Comparison of ENCODE assay signal across 19 mouse cellular contexts in the genomic region with DNA sequence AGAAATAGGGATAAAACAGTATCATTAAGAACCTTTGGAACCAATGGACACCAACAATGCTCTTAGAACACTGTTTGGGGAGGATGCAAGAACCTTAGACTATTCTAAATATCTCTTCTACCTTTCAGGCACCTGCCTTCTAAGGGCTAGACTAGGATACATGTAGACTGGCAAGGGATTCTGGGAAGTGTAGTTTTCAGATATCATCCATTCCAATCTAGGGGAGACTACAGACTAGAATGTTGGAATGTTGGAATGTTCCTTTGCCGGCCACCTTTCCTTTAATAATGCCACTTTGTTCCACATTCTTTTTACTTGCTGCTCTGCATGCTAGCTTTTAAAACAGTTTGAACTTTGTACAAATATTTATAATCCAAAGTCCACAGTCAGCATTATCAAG.
"Had no signal": no experiment of that assay in that cellular context is flagged by ENCODE, and none has a peak within 500 bp of the region (broad histone marks: within the 10 kb centered on the region; RNA-seq: fewer than 3 reads in every experiment).

No protein-coding gene starts in this region.

- H3K4me2 ChIP-seq: liver, embryonic 13.5 days; liver, embryonic 15.5 days; lung, embryonic 15.5 days; midbrain, embryonic 11.5 days; midbrain, embryonic 13.5 days; midbrain, embryonic 15.5 days; neural tube, embryonic 13.5 days; neural tube, embryonic 15.5 days; stomach, embryonic 15.5 days had no signal

- H3K9ac ChIP-seq: liver, embryonic 13.5 days; liver, embryonic 15.5 days; liver, postnatal 0 days; lung, embryonic 15.5 days; midbrain, embryonic 13.5 days; midbrain, embryonic 15.5 days; neural tube, embryonic 13.5 days; neural tube, embryonic 15.5 days; stomach, embryonic 15.5 days had no signal

- H3K4me1 ChIP-seq: liver, embryonic 13.5 days; liver, embryonic 15.5 days; lung, embryonic 15.5 days; megakaryocyte, embryonic 14.5 days; midbrain, embryonic 13.5 days; midbrain, embryonic 15.5 days; neural tube, embryonic 13.5 days; neural tube, embryonic 15.5 days; stomach, embryonic 15.5 days had no signal

- H3K4me3 ChIP-seq: liver, embryonic 13.5 days; liver, embryonic 15.5 days; lung, embryonic 15.5 days; megakaryocyte, embryonic 14.5 days; midbrain, embryonic 13.5 days; midbrain, embryonic 15.5 days; myocyte; neural tube, embryonic 13.5 days; neural tube, embryonic 15.5 days; stomach, embryonic 15.5 days had no signal

- ATAC-seq: liver, postnatal 0 days; midbrain, embryonic 13.5 days; midbrain, embryonic 15.5 days had no signal

- H3K9me3 ChIP-seq: liver, embryonic 13.5 days; liver, embryonic 15.5 days; lung, embryonic 15.5 days; megakaryocyte, embryonic 14.5 days; midbrain, embryonic 13.5 days; midbrain, embryonic 15.5 days; neural tube, embryonic 13.5 days; neural tube, embryonic 15.5 days; stomach, embryonic 15.5 days had no signal

- H3K27me3 ChIP-seq: liver, embryonic 13.5 days; liver, embryonic 15.5 days; lung, embryonic 15.5 days; megakaryocyte, embryonic 14.5 days; midbrain, embryonic 13.5 days; midbrain, embryonic 15.5 days; neural tube, embryonic 13.5 days; neural tube, embryonic 15.5 days; stomach, embryonic 15.5 days had no signal

- H3K27ac ChIP-seq: liver, embryonic 13.5 days; liver, embryonic 15.5 days; lung, embryonic 15.5 days; macrophage; midbrain, embryonic 13.5 days; midbrain, embryonic 15.5 days; neural tube, embryonic 13.5 days; neural tube, embryonic 15.5 days; stomach, embryonic 15.5 days; stomach, postnatal 0 days had no signal

- DNase-seq: liver, embryonic 13.5 days; liver, postnatal 0 days; lung, postnatal 10 days; right cerebral cortex, postnatal 14 days; thymus, adult 2 months; thymus, postnatal 25 days; thymus, postnatal 4 days had no signal

- H3K36me3 ChIP-seq: liver, embryonic 13.5 days; liver, embryonic 15.5 days; lung, embryonic 15.5 days; midbrain, embryonic 13.5 days; midbrain, embryonic 15.5 days; neural tube, embryonic 13.5 days; neural tube, embryonic 15.5 days; stomach, embryonic 15.5 days had no signal
